Mouse (Mus musculus): Measurements from ENCODE around the gene Ncan. TPM values are rescaled to one million over a fixed set of nuclear protein-coding genes. Genes with fewer than 3 reads are reported as not detected.
"Not testable (repeated sequence)": the region's sequence is repeated elsewhere in the genome, so short reads cannot be mapped to it uniquely, and the experiment has no call there.

Ncan gene
- polyA plus RNA-seq, 1 experiment from 2014 or later, result 0.05 TPM

- peak; percentile 8; the same call in 1 of the 2 replicates for TF ChIP-seq CTCF (IDR thresholded peaks at IDR 0.05; ENCODE audit: low read depth)
- 89% methylated on average over 5 of the region's 5 CpGs for WGBS
- not testable (repeated sequence) for H3K4me3 ChIP-seq (ENCODE audit: low read depth, low read length); H3K27ac ChIP-seq (ENCODE audit: low read depth); H3K9me3 ChIP-seq (ENCODE audit: low read depth, low read length); H3K27me3 ChIP-seq (ENCODE audit: insufficient read depth, low read length); DNase-seq; H3K4me2 ChIP-seq; H3K4me1 ChIP-seq (ENCODE audit: insufficient read depth); ATAC-seq (ENCODE audit: insufficient read depth); H3K9ac ChIP-seq
- peaks cover 58% of the 10 kb centered on the region for H3K36me3 ChIP-seq (ENCODE audit: insufficient read depth)
Observed at GRCm38 (mm10) chr8:70050434-70050833, 70.2 kb downstream of the Ncan start.

- ATAC-seq (ENCODE audit: insufficient read depth), result no peak
- no peak for TF ChIP-seq CTCF (IDR thresholded peaks at IDR 0.05; ENCODE audit: low read depth)
Observed at GRCm38 (mm10) chr8:70049662-70050061, 71.0 kb downstream of the Ncan start.

GRCm38 (mm10) chr8:70043996-70044395 is 76.7 kb downstream of the Ncan start:
- 85% methylated on average over 5 of the region's 5 CpGs for WGBS
- H3K36me3 ChIP-seq (ENCODE audit: insufficient read depth), result peaks cover 9% of the 10 kb centered on the region
- no peaks in the 10 kb centered on the region for H3K27me3 ChIP-seq (ENCODE audit: insufficient read depth, low read length)
- DNase-seq (no peak), ATAC-seq (ENCODE audit: insufficient read depth) (no peak)
- TF ChIP-seq CTCF (IDR thresholded peaks at IDR 0.05; ENCODE audit: low read depth), result no peak
- peak overlapping the region; percentile 95 for H3K9ac ChIP-seq
- peak overlapping the region; percentile 98; the same call in 1 of the 2 replicates for H3K4me3 ChIP-seq (ENCODE audit: low read depth, low read length)
- no peaks in the 10 kb centered on the region for H3K9me3 ChIP-seq (ENCODE audit: low read depth, low read length)
- H3K4me1 ChIP-seq (ENCODE audit: insufficient read depth), result peaks cover 9% of the 10 kb centered on the region
- no peak overlapping the region for H3K27ac ChIP-seq (ENCODE audit: low read depth)
- H3K4me2 ChIP-seq, result peak overlapping the region; percentile 97

More at GRCm38 (mm10) chr8:70049662-70050061, 71.0 kb downstream of the Ncan start:
- H3K9me3 ChIP-seq (ENCODE audit: low read depth, low read length), result no peaks in the 10 kb centered on the region
- no peak overlapping the region for H3K27ac ChIP-seq (ENCODE audit: low read depth)
- H3K27me3 ChIP-seq (ENCODE audit: insufficient read depth, low read length), result no peaks in the 10 kb centered on the region
- no peak overlapping the region for H3K4me3 ChIP-seq (ENCODE audit: low read depth, low read length)
- no peak overlapping the region for H3K9ac ChIP-seq
- no peak for DNase-seq
- H3K36me3 ChIP-seq (ENCODE audit: insufficient read depth), result peaks cover 50% of the 10 kb centered on the region
- no peak overlapping the region for H3K4me2 ChIP-seq
- no peaks in the 10 kb centered on the region for H3K4me1 ChIP-seq (ENCODE audit: insufficient read depth)

Small RNA genes within 50 kb of the gene (microRNA-seq; reads per million reads assigned to microRNA genes)
- gene Mir7066 (ENCODE audit: borderline number of aligned reads), result not detected

Other genes with a start within 250 kb of the Ncan start
- gene Cilp2, start 233.2 kb downstream of the Ncan start, polyA plus RNA-seq (2014; fragmentation: Nextera tagmentation; extraction: Ambion mirVana), result 0.25 and 0.31 TPM in 2 replicates
- gene Tssk6, start 218.7 kb downstream of the Ncan start, polyA plus RNA-seq (2014; fragmentation: Nextera tagmentation; extraction: Ambion mirVana), result 3.8 and 4.3 TPM in 2 replicates
- 163 and 171 TPM in 2 replicates for gene Ndufa13, start 218.3 kb downstream of the Ncan start, polyA plus RNA-seq (2014; fragmentation: Nextera tagmentation; extraction: Ambion mirVana)
- 3.6 and 4.3 TPM in 2 replicates for gene Yjefn3, start 218.2 kb downstream of the Ncan start, polyA plus RNA-seq (2014; fragmentation: Nextera tagmentation; extraction: Ambion mirVana)
- 81.5 and 92.4 TPM in 2 replicates for gene Gatad2a, start 124.5 kb downstream of the Ncan start, polyA plus RNA-seq (2014; fragmentation: Nextera tagmentation; extraction: Ambion mirVana)
- gene Mau2, start 78.1 kb downstream of the Ncan start, polyA plus RNA-seq (2014; fragmentation: Nextera tagmentation; extraction: Ambion mirVana), result 49.6 and 50.7 TPM in 2 replicates
- gene Sugp1, start 78.1 kb downstream of the Ncan start, polyA plus RNA-seq (2014; fragmentation: Nextera tagmentation; extraction: Ambion mirVana), result 33.6 and 39.3 TPM in 2 replicates
- 0.39 and 1.1 TPM in 2 replicates for gene Tm6sf2, start 47.9 kb downstream of the Ncan start, polyA plus RNA-seq (2014; fragmentation: Nextera tagmentation; extraction: Ambion mirVana)
- 0.05 TPM in 1 of 2 replicates, not detected in the other for gene Hapln4, start 37.4 kb downstream of the Ncan start, polyA plus RNA-seq (2014; fragmentation: Nextera tagmentation; extraction: Ambion mirVana)
- 23.1 and 25.2 TPM in 2 replicates for gene Nr2c2ap, start 10.5 kb upstream of the Ncan start, polyA plus RNA-seq (2014; fragmentation: Nextera tagmentation; extraction: Ambion mirVana)
- gene Rfxank, start 18.3 kb upstream of the Ncan start, polyA plus RNA-seq (2014; fragmentation: Nextera tagmentation; extraction: Ambion mirVana), result 17.3 TPM in 2 replicates
- 42.5 and 45.7 TPM in 2 replicates for gene Borcs8, start 18.6 kb upstream of the Ncan start, polyA plus RNA-seq (2014; fragmentation: Nextera tagmentation; extraction: Ambion mirVana)
- 0.26 and 0.28 TPM in 2 replicates for gene Mef2b, start 18.8 kb upstream of the Ncan start, polyA plus RNA-seq (2014; fragmentation: Nextera tagmentation; extraction: Ambion mirVana)
- 49.1 and 50.5 TPM in 2 replicates for gene Tmem161a, start 51.5 kb upstream of the Ncan start, polyA plus RNA-seq (2014; fragmentation: Nextera tagmentation; extraction: Ambion mirVana)
- gene Slc25a42, start 91.4 kb upstream of the Ncan start, polyA plus RNA-seq (2014; fragmentation: Nextera tagmentation; extraction: Ambion mirVana), result 2.9 and 3.2 TPM in 2 replicates
- gene Sugp2, start 113.4 kb upstream of the Ncan start, polyA plus RNA-seq (2014; fragmentation: Nextera tagmentation; extraction: Ambion mirVana), result 33.4 and 33.5 TPM in 2 replicates
- 27.8 and 28.6 TPM in 2 replicates for gene Armc6, start 113.6 kb upstream of the Ncan start, polyA plus RNA-seq (2014; fragmentation: Nextera tagmentation; extraction: Ambion mirVana)
- gene Homer3, start 162.0 kb upstream of the Ncan start, polyA plus RNA-seq (2014; fragmentation: Nextera tagmentation; extraction: Ambion mirVana), result 66.4 and 77.9 TPM in 2 replicates
- 46.1 and 47.9 TPM in 2 replicates for gene Ddx49, start 181.6 kb upstream of the Ncan start, polyA plus RNA-seq (2014; fragmentation: Nextera tagmentation; extraction: Ambion mirVana)
- gene Cope, start 181.6 kb upstream of the Ncan start, polyA plus RNA-seq (2014; fragmentation: Nextera tagmentation; extraction: Ambion mirVana), result 286 and 303 TPM in 2 replicates
- 2.7 and 3.6 TPM in 2 replicates for gene Cers1, start 194.9 kb upstream of the Ncan start, polyA plus RNA-seq (2014; fragmentation: Nextera tagmentation; extraction: Ambion mirVana)
- gene Gdf1, start 208.9 kb upstream of the Ncan start, polyA plus RNA-seq (2014; fragmentation: Nextera tagmentation; extraction: Ambion mirVana), result 2.4 and 4.2 TPM in 2 replicates
- gene Upf1, start 232.4 kb upstream of the Ncan start, polyA plus RNA-seq (2014; fragmentation: Nextera tagmentation; extraction: Ambion mirVana), result 23.3 and 27.2 TPM in 2 replicates

All from lung, embryonic 14.5 days (tissue).